In the genomic region with DNA sequence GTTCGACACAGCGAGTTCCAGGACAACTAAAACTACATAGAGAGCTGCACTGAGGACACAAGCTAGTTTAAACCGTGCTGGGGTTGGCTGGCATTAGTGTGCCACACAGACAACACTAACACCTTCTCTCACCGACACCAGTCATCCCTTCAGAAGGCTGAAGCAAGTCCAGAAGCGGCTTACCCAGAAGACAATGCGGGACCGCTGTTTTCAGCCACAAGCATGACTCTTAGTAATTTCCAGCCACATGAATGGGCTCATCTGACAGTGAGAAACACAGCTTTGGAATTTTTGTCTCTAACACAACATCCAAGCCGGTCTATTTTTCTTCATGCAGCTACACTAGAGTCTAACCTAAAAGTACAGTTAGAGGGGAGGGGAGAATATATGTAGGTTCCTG, we compare ENCODE assay signal across 22 mouse cellular contexts.
"Had no signal": no experiment of that assay in that cellular context is flagged by ENCODE, and none has a peak within 500 bp of the region (broad histone marks: within the 10 kb centered on the region; RNA-seq: fewer than 3 reads in every experiment).

No protein-coding gene starts in this region.

- H3K27me3 ChIP-seq: liver, embryonic 15.5 days; lung, embryonic 15.5 days; megakaryocyte, embryonic 14.5 days; midbrain, embryonic 12.5 days; neural tube, embryonic 13.5 days; neural tube, embryonic 15.5 days; stomach, embryonic 15.5 days had no signal

- H3K4me2 ChIP-seq: liver, embryonic 15.5 days; lung, embryonic 15.5 days; midbrain, embryonic 12.5 days; neural tube, embryonic 13.5 days; neural tube, embryonic 15.5 days; stomach, embryonic 15.5 days had no signal

- DNase-seq: liver, postnatal 0 days; lung, adult 2 months; lung, postnatal 14 days; lung, postnatal 36 days; midbrain, embryonic 14.5 days; retina, postnatal 1 day; right cerebral cortex, adult 18-20 months; right cerebral cortex, postnatal 25 days; right cerebral cortex, postnatal 4 days; spleen, adult 18-20 months; thymus, adult 2 months; thymus, postnatal 25 days; thymus, postnatal 4 days had no signal

- H3K9ac ChIP-seq: liver, embryonic 15.5 days; liver, postnatal 0 days; lung, embryonic 15.5 days; midbrain, embryonic 12.5 days; neural tube, embryonic 13.5 days; neural tube, embryonic 15.5 days; stomach, embryonic 15.5 days had no signal

- H3K4me3 ChIP-seq: liver, embryonic 15.5 days; lung, embryonic 15.5 days; megakaryocyte, embryonic 14.5 days; midbrain, embryonic 12.5 days; neural tube, embryonic 13.5 days; neural tube, embryonic 15.5 days; stomach, embryonic 15.5 days had no signal

- H3K9me3 ChIP-seq: liver, embryonic 15.5 days; lung, embryonic 15.5 days; megakaryocyte, embryonic 14.5 days; midbrain, embryonic 12.5 days; neural tube, embryonic 13.5 days; neural tube, embryonic 15.5 days; stomach, embryonic 15.5 days had no signal

- H3K36me3 ChIP-seq: liver, embryonic 15.5 days; lung, embryonic 15.5 days; midbrain, embryonic 12.5 days; neural tube, embryonic 13.5 days; neural tube, embryonic 15.5 days; stomach, embryonic 15.5 days had no signal

- H3K4me1 ChIP-seq: liver, embryonic 15.5 days had no signal

- H3K27ac ChIP-seq: liver, embryonic 15.5 days; lung, embryonic 15.5 days; macrophage; midbrain, embryonic 12.5 days; stomach, embryonic 15.5 days; stomach, postnatal 0 days had no signal
